Mouse (Mus musculus): Measurements from ENCODE around the gene Tprn. TPM values are rescaled to one million over a fixed set of nuclear protein-coding genes. Genes with fewer than 3 reads are reported as not detected.

The Tprn gene
- total and polyA plus RNA-seq, 3 experiments: 7.0 to 19.3 (median 13.1) TPM

GRCm38 (mm10) chr2:25223681-25224491 lies 38.5 kb upstream of the Tprn start:
- H3K27me3 ChIP-seq (replicated peaks): peaks cover under 1% of the 10 kb centered on the region
- peaks cover 13 to 31% of the 10 kb centered on the region in 2 experiments; a peak in 3 of 4 replicates for H3K4me1 ChIP-seq (ENCODE audit: control insufficient read depth in 1 of 2, insufficient read depth in 2 of 2)
- no peaks in the 10 kb centered on the region for H3K9me3 ChIP-seq (replicated peaks; ENCODE audit: low read length)
- peak; percentile 79 for DNase-seq (ENCODE audit: extremely low read depth)
- H3K36me3 ChIP-seq (replicated peaks in 1 of 2; ENCODE audit: control insufficient read depth in 1 of 2, insufficient read depth in 1 of 2, low read length in 1 of 2): peaks cover 22 to 26% of the 10 kb centered on the region in 2 experiments
- H3K4me2 ChIP-seq (ENCODE audit: insufficient read depth, low read depth, poor library complexity, severe bottlenecking): peak overlapping the region; percentile 53
- peaks cover 9% of the 10 kb centered on the region for H3K79me2 ChIP-seq (replicated peaks; ENCODE audit: control insufficient read depth, extremely low read depth, insufficient read depth, poor library complexity, severe bottlenecking)
- in situ Hi-C loops (cut with MboI; ENCODE audit: low pct_ligation_motif_present, low pct_unique_long_range_greater_than_20kb, low sequenced_read_pairs) (no loop called here), dilution Hi-C loops (cut with MboI; ENCODE audit: extremely low pct_ligation_motif_present, extremely low pct_unique_long_range_greater_than_20kb, low sequenced_read_pairs) (no loop called here)
- TF ChIP-seq ELF1 (IDR thresholded peaks at IDR 0.05; ENCODE audit: low read depth, low read length): peak; percentile 34; the same call in 1 of the 2 replicates
- TF ChIP-seq HCFC1 (IDR thresholded peaks at IDR 0.05; ENCODE audit: low read depth, low read length): no peak
- no peak for TF ChIP-seq CHD2 (IDR thresholded peaks at IDR 0.05; ENCODE audit: low read length)
- TF ChIP-seq MAZ (IDR thresholded peaks at IDR 0.05; ENCODE audit: low read depth, low read length): 0 out of 2 replicates have a peak, but pooled peaks have one; percentile 41
- no peak for TF ChIP-seq PAX5 (IDR thresholded peaks at IDR 0.05; ENCODE audit: low read length)
- TF ChIP-seq ZNF384 (IDR thresholded peaks at IDR 0.05; ENCODE audit: low read depth, low read length): no peak
- no peak for TF ChIP-seq ZC3H11A (IDR thresholded peaks at IDR 0.05; ENCODE audit: low read depth, low read length)
- TF ChIP-seq POLR2AphosphoS2 (IDR thresholded peaks at IDR 0.05; ENCODE audit: low read depth, low read length): no peak; the same call in 1 of the 2 replicates
- TF ChIP-seq RCOR1 (conservative IDR thresholded peaks at IDR 0.05; ENCODE audit: low read depth, low read length): no peak
- TF ChIP-seq MAFK (IDR thresholded peaks at IDR 0.05; ENCODE audit: insufficient replicate concordance, low read length): peak; percentile 45; the same call in 1 of the 2 replicates
- TF ChIP-seq ETS1 (conservative IDR thresholded peaks at IDR 0.05; ENCODE audit: low read depth, low read length): no peak
- TF ChIP-seq UBTF (IDR thresholded peaks at IDR 0.05; ENCODE audit: low read depth, low read length): peak; percentile 23; the same call in 1 of the 2 replicates
- TF ChIP-seq GABPA (IDR thresholded peaks at IDR 0.05; ENCODE audit: insufficient replicate concordance, low read depth, low read length): no peak
- no peak; the same call in 1 of the 2 replicates for TF ChIP-seq SIN3A (IDR thresholded peaks at IDR 0.05; ENCODE audit: low read length)
- no peak for TF ChIP-seq USF2 (conservative IDR thresholded peaks at IDR 0.05; ENCODE audit: low read depth, low read length)
- TF ChIP-seq JUND (conservative IDR thresholded peaks at IDR 0.05; ENCODE audit: low read depth, low read length): no peak
- no peak for TF ChIP-seq POLR2A (IDR thresholded peaks at IDR 0.05; ENCODE audit: low read depth, low read length)
- TF ChIP-seq MAX (IDR thresholded peaks at IDR 0.05; ENCODE audit: low read length): peak; percentile 41; the same call in 1 of the 2 replicates
- TF ChIP-seq TCF12 (IDR thresholded peaks at IDR 0.05; ENCODE audit: low read depth, low read length): no peak
- TF ChIP-seq BHLHE40 (IDR thresholded peaks at IDR 0.05; ENCODE audit: low read depth, low read length): no peak
- TF ChIP-seq JUN (IDR thresholded peaks at IDR 0.05; ENCODE audit: insufficient read depth, low read depth, low read length): no peak
- TF ChIP-seq ZMIZ1 (IDR thresholded peaks at IDR 0.05; ENCODE audit: low read depth, low read length): no peak
- TF ChIP-seq EP300 (IDR thresholded peaks at IDR 0.05; ENCODE audit: low read length): no peak
- TF ChIP-seq NRF1 (IDR thresholded peaks at IDR 0.05; ENCODE audit: low read depth, low read length): no peak
- TF ChIP-seq CHD1 (IDR thresholded peaks at IDR 0.05; ENCODE audit: low read depth, low read length): no peak
- TF ChIP-seq NELFE (IDR thresholded peaks at IDR 0.05; ENCODE audit: low read depth, low read length): no peak
- no peak for TF ChIP-seq RAD21 (IDR thresholded peaks at IDR 0.05; ENCODE audit: low read depth, low read length)
- TF ChIP-seq MEF2A (IDR thresholded peaks at IDR 0.05; ENCODE audit: borderline replicate concordance, low read depth, low read length): no peak
- no peak for TF ChIP-seq TBP (conservative IDR thresholded peaks at IDR 0.05; ENCODE audit: low read depth, low read length)
- TF ChIP-seq KAT2A (IDR thresholded peaks at IDR 0.05; ENCODE audit: insufficient replicate concordance, low read length): no peak
- TF ChIP-seq SMC3 (IDR thresholded peaks at IDR 0.05; ENCODE audit: low read depth, low read length): no peak; the same call in 1 of the 2 replicates
- no peak for TF ChIP-seq ZKSCAN1 (IDR thresholded peaks at IDR 0.05; ENCODE audit: borderline replicate concordance, low read depth, low read length)
- TF ChIP-seq IRF4 (IDR thresholded peaks at IDR 0.05; ENCODE audit: low read depth, low read length): no peak
- no peak for TF ChIP-seq USF1 (IDR thresholded peaks at IDR 0.05; ENCODE audit: low read depth, low read length)
- peak; percentile 94 for TF ChIP-seq MXI1 (IDR thresholded peaks at IDR 0.05; ENCODE audit: low read depth, low read length)
- TF ChIP-seq E2F4 (IDR thresholded peaks at IDR 0.05; ENCODE audit: insufficient replicate concordance, low read depth, low read length): no peak
- no peak for TF ChIP-seq MYC (IDR thresholded peaks at IDR 0.05; ENCODE audit: low read depth, low read length)
- no peak for TF ChIP-seq CTCF (conservative IDR thresholded peaks at IDR 0.05 in 1 of 2, IDR thresholded peaks at IDR 0.05 in 1 of 2; ENCODE audit: low read depth in 2 of 2, low read length in 2 of 2)
- H3K9ac ChIP-seq (ENCODE audit: insufficient read depth, low read depth): peak overlapping the region; percentile 92
- peak overlapping the region; percentile 98 for H3K27ac ChIP-seq (ENCODE audit: insufficient read depth, low read depth)
- peak overlapping the region; percentile 64 to 99 (median 82) for H3K4me3 ChIP-seq (replicated peaks in 1 of 3; ENCODE audit: low read depth in 2 of 3, low read length in 2 of 3, poor library complexity in 1 of 3)
